ENCODE assay signal across 1 mouse cellular context in the genomic region with DNA sequence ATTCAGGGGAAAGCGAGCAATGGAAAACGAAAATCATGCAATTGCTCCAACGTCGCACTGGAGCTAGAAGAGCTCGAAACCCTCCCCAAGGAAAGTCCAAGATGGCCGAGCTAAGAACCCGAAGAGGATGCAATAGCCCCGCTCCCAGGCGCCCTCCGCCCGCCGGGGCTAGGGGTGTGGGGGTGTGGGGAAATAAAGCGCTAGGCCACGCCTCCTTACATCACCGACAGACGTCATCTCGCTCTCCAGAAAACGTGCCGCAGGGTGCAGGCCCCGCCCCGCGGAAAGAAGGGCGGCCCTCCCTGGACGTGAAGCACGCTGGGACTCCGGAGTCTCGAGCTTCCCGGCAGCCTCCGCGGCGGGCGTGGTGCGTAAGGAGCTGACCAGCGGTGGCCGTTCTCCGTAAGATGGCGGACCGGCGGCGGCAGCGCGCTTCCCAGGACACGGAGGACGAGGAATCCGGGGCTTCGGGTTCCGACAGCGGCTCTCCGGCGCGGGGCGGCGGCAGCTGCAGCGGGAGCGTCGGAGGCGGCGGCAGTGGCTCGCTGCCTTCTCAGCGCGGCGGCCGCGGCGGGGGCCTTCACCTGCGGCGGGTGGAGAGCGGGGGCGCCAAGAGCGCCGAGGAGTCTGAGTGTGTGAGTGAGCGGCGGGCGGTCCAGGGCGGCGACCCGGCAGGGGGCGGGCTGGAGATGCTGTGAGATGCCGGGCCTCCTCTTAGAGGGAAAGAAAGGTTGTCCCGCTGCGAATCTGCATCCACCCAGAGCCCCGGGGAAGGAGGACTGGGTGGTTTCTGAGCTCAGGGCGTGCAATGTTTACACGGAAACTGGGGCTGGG.
TF ChIP-seq lines count a peak whose summit lies in the region.

No protein-coding gene starts in this region.

TF ChIP-seq in myocyte, 11 proteins besides CTCF, POLR2A, EP300 and RAD21 (continued from another document):
- TF ChIP-seq TCF12 (IDR thresholded peaks at IDR 0.05; ENCODE audit: insufficient read depth, poor library complexity, severe bottlenecking) (no peak), REST (IDR thresholded peaks at IDR 0.05; ENCODE audit: insufficient read depth, insufficient read length) (peak; percentile 72), MYOD1 (IDR thresholded peaks at IDR 0.05; ENCODE audit: control insufficient read depth in 1 of 3, insufficient read length in 2 of 3, low read depth in 2 of 3) (peak in 1 of 3 experiments; percentile 11), SRF (IDR thresholded peaks at IDR 0.05; ENCODE audit: control insufficient read depth, insufficient read length, low read depth) (peak; percentile 51), MYOG (IDR thresholded peaks at IDR 0.05; ENCODE audit: control insufficient read depth in 1 of 3, insufficient read depth in 1 of 3, insufficient read length in 2 of 3, low read depth in 2 of 3) (peak in 1 of 3 experiments; percentile 43), E2F4 (IDR thresholded peaks at IDR 0.05; ENCODE audit: insufficient read depth) (no peak), MAX (IDR thresholded peaks at IDR 0.05; ENCODE audit: low read depth) (no peak), TCF3 (IDR thresholded peaks at IDR 0.05; ENCODE audit: insufficient read length, low read depth) (no peak), POLR2AphosphoS2 (IDR thresholded peaks at IDR 0.05; ENCODE audit: insufficient read length, low read depth) (peak; percentile 98)
TF ChIP-seq in myocyte: peak in this region for 5.
